Mouse (Mus musculus): Measurements from ENCODE around the gene Grwd1. TPM values are rescaled to one million over a fixed set of nuclear protein-coding genes. Genes with fewer than 3 reads are reported as not detected.

Gene Grwd1
- 14.7 and 32.7 TPM in 2 replicates for polyA plus RNA-seq (2012; rRNA removed; ENCODE audit: low replicate concordance)

GRCm38 (mm10) chr7:45830427-45831127 is at the start of gene Grwd1:
Grwd1 (minus strand) TSS chr7:45830944.

GRCm38 (mm10) chr7:45878278-45878677 is 47.5 kb upstream of the Grwd1 start, which contains the start of gene Grin2d:
Grin2d (minus strand) TSS chr7:45878378.

GRCm38 (mm10) chr7:45872624-45873023 is 41.9 kb upstream of the Grwd1 start, which contains the start of gene Kdelr1:
Kdelr1 (plus strand) TSS chr7:45872772.

GRCm38 (mm10) chr7:45824598-45824997 is 6.1 kb downstream of the Grwd1 start, which contains the start of gene Kcnj14:
Kcnj14 (minus strand) TSS chr7:45824782.

GRCm38 (mm10) chr7:45813787-45814779 is 16.7 kb downstream of the Grwd1 start, which contains the start of gene Cyth2:
Cyth2 (minus strand) TSS chr7:45814581.

GRCm38 (mm10) chr7:45784524-45785372 is 46.0 kb downstream of the Grwd1 start, which contains the start of gene Sult2b1:
Sult2b1 (minus strand) TSS chr7:45784669.

GRCm38 (mm10) chr7:45783511-45784091 is 47.1 kb downstream of the Grwd1 start, which contains the start of gene Lmtk3:
Lmtk3 (plus strand) TSS chr7:45783738.

Other genes starting within 250 kb of the Grwd1 start
- gene Fgf21, start 215.5 kb downstream of the Grwd1 start, polyA plus RNA-seq (2012; rRNA removed; ENCODE audit: low replicate concordance): 0.78 and 1.8 TPM in 2 replicates
- 0.07 and 0.24 TPM in 2 replicates for gene Fut1, start 213.7 kb downstream of the Grwd1 start, polyA plus RNA-seq (2012; rRNA removed; ENCODE audit: low replicate concordance)
- 0.41 and 1.0 TPM in 2 replicates for gene Izumo1, start 209.1 kb downstream of the Grwd1 start, polyA plus RNA-seq (2012; rRNA removed; ENCODE audit: low replicate concordance)
- 38.6 and 65.4 TPM in 2 replicates for gene Rasip1, start 203.5 kb downstream of the Grwd1 start, polyA plus RNA-seq (2012; rRNA removed; ENCODE audit: low replicate concordance)
- gene Mamstr, start 191.0 kb downstream of the Grwd1 start, polyA plus RNA-seq (2012; rRNA removed; ENCODE audit: low replicate concordance): 7.2 and 11.2 TPM in 2 replicates
- gene Fut2, start 164.6 kb downstream of the Grwd1 start, polyA plus RNA-seq (2012; rRNA removed; ENCODE audit: low replicate concordance): 0.03 and 21.7 TPM in 2 replicates
- not detected in 2 replicates for gene Ntn5, start 146.9 kb downstream of the Grwd1 start, polyA plus RNA-seq (2012; rRNA removed; ENCODE audit: low replicate concordance)
- 0.23 and 0.30 TPM in 2 replicates for gene Sec1, start 136.5 kb downstream of the Grwd1 start, polyA plus RNA-seq (2012; rRNA removed; ENCODE audit: low replicate concordance)
- 17.8 and 42.8 TPM in 2 replicates for gene Car11, start 131.1 kb downstream of the Grwd1 start, polyA plus RNA-seq (2012; rRNA removed; ENCODE audit: low replicate concordance)
- 63.6 and 77.9 TPM in 2 replicates for gene Dbp, start 125.9 kb downstream of the Grwd1 start, polyA plus RNA-seq (2012; rRNA removed; ENCODE audit: low replicate concordance)
- 753 and 1,942 TPM in 2 replicates for gene Rpl18, start 115.5 kb downstream of the Grwd1 start, polyA plus RNA-seq (2012; rRNA removed; ENCODE audit: low replicate concordance)
- 36.9 and 48.7 TPM in 2 replicates for gene Sphk2, start 112.9 kb downstream of the Grwd1 start, polyA plus RNA-seq (2012; rRNA removed; ENCODE audit: low replicate concordance)
- 0.42 and 0.51 TPM in 2 replicates for gene Fam83e, start 109.7 kb downstream of the Grwd1 start, polyA plus RNA-seq (2012; rRNA removed; ENCODE audit: low replicate concordance)
- not detected in 2 replicates for gene Spaca4, start 105.1 kb downstream of the Grwd1 start, polyA plus RNA-seq (2012; rRNA removed; ENCODE audit: low replicate concordance)
- gene Lmtk3, start 47.2 kb downstream of the Grwd1 start, polyA plus RNA-seq (2012; rRNA removed; ENCODE audit: low replicate concordance): 0.63 and 25.3 TPM in 2 replicates
- gene Sult2b1, start 46.3 kb downstream of the Grwd1 start, polyA plus RNA-seq (2012; rRNA removed; ENCODE audit: low replicate concordance): 0.23 and 2.8 TPM in 2 replicates
- 51.8 and 57.9 TPM in 2 replicates for gene Cyth2, start 16.4 kb downstream of the Grwd1 start, polyA plus RNA-seq (2012; rRNA removed; ENCODE audit: low replicate concordance)
- gene Kcnj14, start 6.2 kb downstream of the Grwd1 start, polyA plus RNA-seq (2012; rRNA removed; ENCODE audit: low replicate concordance): 4.8 and 23.1 TPM in 2 replicates
- gene Kdelr1, start 41.8 kb upstream of the Grwd1 start, polyA plus RNA-seq (2012; rRNA removed; ENCODE audit: low replicate concordance): 371 and 393 TPM in 2 replicates
- 1.1 and 6.1 TPM in 2 replicates for gene Grin2d, start 47.4 kb upstream of the Grwd1 start, polyA plus RNA-seq (2012; rRNA removed; ENCODE audit: low replicate concordance)
- 0.19 TPM in 1 of 2 replicates, not detected in the other for gene Syngr4, start 65.8 kb upstream of the Grwd1 start, polyA plus RNA-seq (2012; rRNA removed; ENCODE audit: low replicate concordance)
- 85.1 and 137 TPM in 2 replicates for gene Tmem143, start 66.0 kb upstream of the Grwd1 start, polyA plus RNA-seq (2012; rRNA removed; ENCODE audit: low replicate concordance)
- 179 and 360 TPM in 2 replicates for gene Emp3, start 90.5 kb upstream of the Grwd1 start, polyA plus RNA-seq (2012; rRNA removed; ENCODE audit: low replicate concordance)
- 4.2 and 9.5 TPM in 2 replicates for gene Ccdc114, start 93.1 kb upstream of the Grwd1 start, polyA plus RNA-seq (2012; rRNA removed; ENCODE audit: low replicate concordance)
- gene Abcc6, start 199.4 kb upstream of the Grwd1 start, polyA plus RNA-seq (2012; rRNA removed; ENCODE audit: low replicate concordance): 0.23 and 0.82 TPM in 2 replicates
- 64.3 and 77.7 TPM in 2 replicates for gene Nomo1, start 202.8 kb upstream of the Grwd1 start, polyA plus RNA-seq (2012; rRNA removed; ENCODE audit: low replicate concordance)

All from subcutaneous adipose tissue, adult 2 months (tissue).